Mouse (Mus musculus): ENCODE results near the gene Pbx1. TPM values are rescaled to one million over a fixed set of nuclear protein-coding genes. Genes with fewer than 3 reads are reported as not detected.
A peak's percentile ranks its signal among the peaks of the same experiment; 100 is the strongest.

Gene Pbx1
- polyA plus RNA-seq, 1 experiment = 9.1 TPM

DNA sequence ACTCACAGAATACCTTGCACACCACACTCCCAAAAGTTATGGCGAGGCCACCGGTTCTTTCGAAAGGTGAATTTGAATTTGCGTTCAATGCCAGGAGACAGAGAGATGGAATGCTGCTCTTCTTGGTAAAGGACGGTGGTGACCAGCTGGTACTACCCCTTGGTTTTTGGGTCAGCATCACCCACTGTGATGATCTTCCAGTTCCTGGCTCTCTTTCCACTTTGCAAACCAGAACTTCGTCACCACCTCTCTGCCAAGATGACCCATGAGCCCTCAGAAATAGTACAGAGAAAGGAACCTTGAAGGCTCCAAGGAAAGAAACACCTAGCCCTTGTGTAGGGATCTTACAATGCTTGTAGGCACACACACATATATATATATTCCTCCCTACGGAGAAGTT lies 209.3 kb downstream of the Pbx1 start:
- H3K27ac ChIP-seq (ENCODE audit: control insufficient read depth, insufficient read depth, low read depth, low read length) = no peak overlapping the region
- H3K4me1 ChIP-seq (ENCODE audit: control insufficient read depth, insufficient read depth, low read length) = no peaks in the 10 kb centered on the region
- no peaks in the 10 kb centered on the region for H3K27me3 ChIP-seq (ENCODE audit: control insufficient read depth, insufficient read depth, low read length)
- TF ChIP-seq POLR2A (IDR thresholded peaks at IDR 0.05; ENCODE audit: control insufficient read depth, low read depth, low read length) (no peak), CTCF (IDR thresholded peaks at IDR 0.05; ENCODE audit: control insufficient read depth, insufficient read depth, insufficient replicate concordance, low read depth, low read length) (no peak)
- peak overlapping the region; percentile 26; the same call in 1 of the 2 replicates for H3K4me3 ChIP-seq (ENCODE audit: control insufficient read depth, low read depth, low read length)
- H3K36me3 ChIP-seq (ENCODE audit: control insufficient read depth, insufficient read depth, low read length) = no peaks in the 10 kb centered on the region

DNA sequence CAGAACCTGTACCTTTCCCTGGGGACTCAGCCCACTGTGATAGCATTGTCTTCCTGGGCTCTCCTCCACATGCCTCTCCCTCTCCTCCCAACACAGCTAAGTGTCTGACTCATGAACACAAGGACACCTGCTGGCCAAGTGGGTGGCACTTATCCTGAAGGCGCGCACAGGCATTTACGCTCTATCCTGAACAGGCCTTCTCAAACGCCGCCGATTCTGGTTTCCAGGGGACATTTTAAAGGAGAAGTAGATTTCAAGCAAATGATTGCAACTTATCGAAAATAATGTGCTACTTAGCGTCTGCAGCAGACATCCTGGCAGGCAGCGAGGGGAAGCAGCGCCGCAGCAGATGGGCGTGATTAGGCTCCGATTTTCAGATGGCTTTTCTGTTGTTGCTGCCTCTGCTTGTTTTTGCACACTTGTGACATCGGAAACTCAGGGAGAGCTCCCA lies 211.0 kb downstream of the Pbx1 start:
- H3K27me3 ChIP-seq (ENCODE audit: control insufficient read depth, insufficient read depth, low read length) = no peaks in the 10 kb centered on the region
- TF ChIP-seq CTCF (IDR thresholded peaks at IDR 0.05; ENCODE audit: control insufficient read depth, insufficient read depth, insufficient replicate concordance, low read depth, low read length) (no peak), POLR2A (IDR thresholded peaks at IDR 0.05; ENCODE audit: control insufficient read depth, low read depth, low read length) (no peak)
- no peak overlapping the region for H3K4me3 ChIP-seq (ENCODE audit: control insufficient read depth, low read depth, low read length)
- H3K27ac ChIP-seq (ENCODE audit: control insufficient read depth, insufficient read depth, low read depth, low read length) = no peak overlapping the region
- no peaks in the 10 kb centered on the region for H3K36me3 ChIP-seq (ENCODE audit: control insufficient read depth, insufficient read depth, low read length)
- H3K4me1 ChIP-seq (ENCODE audit: control insufficient read depth, insufficient read depth, low read length) = no peaks in the 10 kb centered on the region; the same call in 1 of the 2 replicates

- TF ChIP-seq POLR2A (IDR thresholded peaks at IDR 0.05; ENCODE audit: control insufficient read depth, low read depth, low read length) (no peak), CTCF (IDR thresholded peaks at IDR 0.05; ENCODE audit: control insufficient read depth, insufficient read depth, insufficient replicate concordance, low read depth, low read length) (no peak)
- Histone ChIP-seq H3K4me3 (ENCODE audit: control insufficient read depth, low read depth, low read length) (no peak overlapping the region), H3K27me3 (ENCODE audit: control insufficient read depth, insufficient read depth, low read length) (no peaks in the 10 kb centered on the region), H3K36me3 (ENCODE audit: control insufficient read depth, insufficient read depth, low read length) (no peaks in the 10 kb centered on the region), H3K27ac (ENCODE audit: control insufficient read depth, insufficient read depth, low read depth, low read length) (no peak overlapping the region), H3K4me1 (ENCODE audit: control insufficient read depth, insufficient read depth, low read length) (no peaks in the 10 kb centered on the region; the same call in 1 of the 2 replicates)
These were observed 215.9 kb downstream of the Pbx1 start for GRCm38 (mm10) chr1:168215896-168216747.

GRCm38 (mm10) chr1:168215468-168215867 lies 216.6 kb downstream of the Pbx1 start:
- TF ChIP-seq POLR2A (IDR thresholded peaks at IDR 0.05; ENCODE audit: control insufficient read depth, low read depth, low read length) (no peak), CTCF (IDR thresholded peaks at IDR 0.05; ENCODE audit: control insufficient read depth, insufficient read depth, insufficient replicate concordance, low read depth, low read length) (no peak)
- Histone ChIP-seq H3K4me1 (ENCODE audit: control insufficient read depth, insufficient read depth, low read length) (no peaks in the 10 kb centered on the region; the same call in 1 of the 2 replicates), H3K4me3 (ENCODE audit: control insufficient read depth, low read depth, low read length) (no peak overlapping the region), H3K27ac (ENCODE audit: control insufficient read depth, insufficient read depth, low read depth, low read length) (no peak overlapping the region), H3K36me3 (ENCODE audit: control insufficient read depth, insufficient read depth, low read length) (no peaks in the 10 kb centered on the region), H3K27me3 (ENCODE audit: control insufficient read depth, insufficient read depth, low read length) (no peaks in the 10 kb centered on the region)

- Histone ChIP-seq H3K36me3 (ENCODE audit: control insufficient read depth, insufficient read depth, low read length) (no peaks in the 10 kb centered on the region), H3K4me1 (ENCODE audit: control insufficient read depth, insufficient read depth, low read length) (no peaks in the 10 kb centered on the region; the same call in 1 of the 2 replicates), H3K27ac (ENCODE audit: control insufficient read depth, insufficient read depth, low read depth, low read length) (no peak overlapping the region; the same call in 1 of the 2 replicates), H3K4me3 (ENCODE audit: control insufficient read depth, low read depth, low read length) (no peak overlapping the region), H3K27me3 (ENCODE audit: control insufficient read depth, insufficient read depth, low read length) (no peaks in the 10 kb centered on the region)
- TF ChIP-seq CTCF (IDR thresholded peaks at IDR 0.05; ENCODE audit: control insufficient read depth, insufficient read depth, insufficient replicate concordance, low read depth, low read length) (peak; percentile 82; the same call in 1 of the 2 replicates), POLR2A (IDR thresholded peaks at IDR 0.05; ENCODE audit: control insufficient read depth, low read depth, low read length) (no peak)
These were observed 218.0 kb downstream of the Pbx1 start for GRCm38 (mm10) chr1:168214040-168214443.

GRCm38 (mm10) chr1:168213595-168213994 lies 218.5 kb downstream of the Pbx1 start:
- Histone ChIP-seq H3K27ac (ENCODE audit: control insufficient read depth, insufficient read depth, low read depth, low read length) (no peak overlapping the region), H3K36me3 (ENCODE audit: control insufficient read depth, insufficient read depth, low read length) (no peaks in the 10 kb centered on the region), H3K4me1 (ENCODE audit: control insufficient read depth, insufficient read depth, low read length) (no peaks in the 10 kb centered on the region; the same call in 1 of the 2 replicates), H3K4me3 (ENCODE audit: control insufficient read depth, low read depth, low read length) (no peak overlapping the region), H3K27me3 (ENCODE audit: control insufficient read depth, insufficient read depth, low read length) (no peaks in the 10 kb centered on the region)
- TF ChIP-seq POLR2A (IDR thresholded peaks at IDR 0.05; ENCODE audit: control insufficient read depth, low read depth, low read length) (no peak), CTCF (IDR thresholded peaks at IDR 0.05; ENCODE audit: control insufficient read depth, insufficient read depth, insufficient replicate concordance, low read depth, low read length) (no peak)

- no peaks in the 10 kb centered on the region for H3K4me1 ChIP-seq (ENCODE audit: control insufficient read depth, insufficient read depth, low read length)
- TF ChIP-seq POLR2A (IDR thresholded peaks at IDR 0.05; ENCODE audit: control insufficient read depth, low read depth, low read length) (no peak), CTCF (IDR thresholded peaks at IDR 0.05; ENCODE audit: control insufficient read depth, insufficient read depth, insufficient replicate concordance, low read depth, low read length) (no peak)
- no peaks in the 10 kb centered on the region for H3K36me3 ChIP-seq (ENCODE audit: control insufficient read depth, insufficient read depth, low read length)
- H3K27ac ChIP-seq (ENCODE audit: control insufficient read depth, insufficient read depth, low read depth, low read length) = no peak overlapping the region
- no peak overlapping the region for H3K4me3 ChIP-seq (ENCODE audit: control insufficient read depth, low read depth, low read length)
- H3K27me3 ChIP-seq (ENCODE audit: control insufficient read depth, insufficient read depth, low read length) = no peaks in the 10 kb centered on the region
These were observed 221.7 kb downstream of the Pbx1 start for GRCm38 (mm10) chr1:168210401-168210800.
